In genomic region chr1:160618201-160618600, GRCm38 (mm10) we compare ENCODE assay signal across 26 mouse cellular contexts.
DNase-seq lines count a peak whose midpoint lies in the region; ATAC-seq lines count a peak whose summit lies in the region.
"Had no signal": no experiment of that assay in that cellular context is flagged by ENCODE, and none has a peak within 500 bp of the region (broad histone marks: within the 10 kb centered on the region; RNA-seq: fewer than 3 reads in every experiment).

No protein-coding gene starts in this region.

- no peaks in the 10 kb centered on the region for H3K27me3 ChIP-seq in embryonic facial prominence, embryonic 10.5 days (replicated peaks; ENCODE audit: low read depth, poor library complexity, severe bottlenecking)
- H3K27me3 ChIP-seq: CH12.LX; forebrain, embryonic 13.5 days; heart, embryonic 15.5 days; midbrain, embryonic 15.5 days; neural tube, embryonic 15.5 days; stomach, embryonic 15.5 days had no signal

- no peaks in the 10 kb centered on the region for H3K36me3 ChIP-seq in embryonic facial prominence, embryonic 10.5 days (replicated peaks)
- H3K36me3 ChIP-seq: heart, embryonic 15.5 days; midbrain, embryonic 15.5 days; neural tube, embryonic 15.5 days; stomach, embryonic 15.5 days had no signal

- WGBS in embryonic facial prominence, embryonic 10.5 days = 82% methylated on average over 2 of the region's 2 CpGs

- ATAC-seq in hematopoietic stem cell, adult 5-6 weeks (replicated peaks in 1 of 2; ENCODE audit: insufficient read depth in 1 of 2, low FRiP score in 2 of 2, low TSS enrichment in 1 of 2, low read depth in 1 of 2, poor library complexity in 2 of 2, severe bottlenecking in 2 of 2) = peak; percentile 53 to 58; a peak in 3 of 4 replicates
- ATAC-seq: forebrain, embryonic 13.5 days; hindbrain, postnatal 0 days; midbrain, embryonic 15.5 days had no signal

- intact Hi-C loops in left cerebral cortex, postnatal 10 days (cut with DNase I) = no loop called here

- DNase-seq in embryo, embryonic 10.5 days (ENCODE audit: low spot score) = peak; percentile 8
- DNase-seq in embryo, embryonic 9.5 days (ENCODE audit: extremely low spot score) = no peak
- DNase-seq in NIH3T3 (ENCODE audit: low read depth) = peak; percentile 81
- peak; percentile 23 for DNase-seq in mesoderm, embryonic 11.5 days (ENCODE audit: low read depth, low spot score)
- no peak for DNase-seq in spleen, postnatal 36 days (ENCODE audit: low spot score in 2 of 2)
- DNase-seq in embryonic facial prominence, embryonic 10.5 days (ENCODE audit: low spot score) = no peak
- DNase-seq in left cerebral cortex, postnatal 10 days (ENCODE audit: extremely low spot score in 1 of 2, low spot score in 2 of 2) = no peak
- DNase-seq: adrenal gland, postnatal 10 days; cerebellum, adult 9-11 months; gastrocnemius, postnatal 10 days; heart, postnatal 4 days; kidney, adult 18-20 months; kidney, postnatal 10 days; layer of hippocampus, postnatal 36 days; left cerebral cortex, postnatal 4 days; right cerebral cortex, postnatal 14 days had no signal

- no peak overlapping the region for H3K4me3 ChIP-seq in embryonic facial prominence, embryonic 10.5 days
- H3K4me3 ChIP-seq: forebrain, embryonic 13.5 days; heart, embryonic 15.5 days; layer of hippocampus, adult 2 months; midbrain, embryonic 15.5 days; neural tube, embryonic 15.5 days; stomach, embryonic 15.5 days had no signal

- no peaks in the 10 kb centered on the region for H3K4me1 ChIP-seq in embryonic facial prominence, embryonic 10.5 days
- H3K4me1 ChIP-seq: forebrain, embryonic 13.5 days; heart, embryonic 15.5 days; midbrain, embryonic 15.5 days; neural tube, embryonic 15.5 days; stomach, embryonic 15.5 days had no signal

- H3K9me3 ChIP-seq in embryonic facial prominence, embryonic 10.5 days = no peaks in the 10 kb centered on the region
- H3K9me3 ChIP-seq: forebrain, embryonic 13.5 days; heart, embryonic 15.5 days; midbrain, embryonic 15.5 days; neural tube, embryonic 15.5 days; stomach, embryonic 15.5 days had no signal

- H3K27ac ChIP-seq in embryonic facial prominence, embryonic 10.5 days (replicated peaks) = no peak overlapping the region
- H3K27ac ChIP-seq: forebrain, embryonic 13.5 days; heart, embryonic 15.5 days; hindbrain, postnatal 0 days; layer of hippocampus, adult 2 months; liver, embryonic 14.5 days; midbrain, embryonic 15.5 days; neural tube, embryonic 15.5 days; stomach, embryonic 15.5 days had no signal

Comparison
In these comparisons a context has a peak if more than half of its experiments do, and no peak if none do; other contexts are left out.
1. DNase-seq: peak in embryo, embryonic 10.5 days (single experiment), NIH3T3 (single experiment) and mesoderm, embryonic 11.5 days (single experiment); none in embryo, embryonic 9.5 days (single experiment), spleen, postnatal 36 days (0 of 2), embryonic facial prominence, embryonic 10.5 days (single experiment) and left cerebral cortex, postnatal 10 days (0 of 2).